Mouse (Mus musculus): Measurements from ENCODE around the gene Slc4a10.

DNA sequence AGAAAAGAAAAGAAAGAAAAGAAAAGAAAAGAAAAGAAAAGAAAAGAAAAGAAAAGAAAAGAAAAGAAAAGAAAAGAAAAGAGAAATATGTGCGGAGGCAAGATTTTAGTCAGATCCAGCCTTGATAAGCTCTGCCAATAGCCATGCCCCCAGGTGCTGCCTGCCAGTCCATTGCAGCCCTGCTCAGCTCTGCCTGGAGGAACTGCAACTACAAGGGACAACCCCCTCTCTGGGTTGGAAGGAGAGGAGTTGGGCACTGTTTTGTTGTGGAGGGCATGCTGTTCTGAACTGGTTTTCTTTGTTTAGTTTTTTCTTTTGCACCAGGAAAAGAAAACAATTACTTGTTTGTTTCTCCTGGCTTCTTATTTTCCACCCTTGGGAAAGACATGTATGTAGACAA, 54.3 kb downstream of the Slc4a10 start:
- TF ChIP-seq CTCF (IDR thresholded peaks at IDR 0.05; ENCODE audit: low read depth) (no peak), EP300 (IDR thresholded peaks at IDR 0.05; ENCODE audit: low read depth) (no peak)
